Mouse (Mus musculus) megakaryocyte, adult 5-6 weeks (primary cell): ENCODE results near the gene Tgfb3. TPM values are rescaled to one million over a fixed set of nuclear protein-coding genes. Genes with fewer than 3 reads are reported as not detected.

Source experiments
- ATAC-seq: 2 replicates; pipeline ENCODE4 v1.8.0; 2016; ENCODE audit warnings: mild to moderate bottlenecking, inconsistent platforms; ENCODE audit not compliant: poor library complexity, severe bottlenecking
- total RNA-seq, 2 experiments: library from RNA; stranded (forward) in 1 of 2; stranded (reverse) in 1 of 2; fragments of 153-499, 151-499 nt in 1 of 2; fragments of 221-1000, 200-1000 nt in 1 of 2; gene quantifications; 2 replicates each; pipeline versions ENCODE4 v1.2.3 to v1.2.4; 2015 to 2017

The Tgfb3 gene
- total RNA-seq, 2 experiments from 2014 or later: not detected

- no peak for ATAC-seq
Observed at GRCm38 (mm10) chr12:86036368-86037166, 42.3 kb downstream of the Tgfb3 start.

GRCm38 (mm10) chr12:86035586-86035985 lies 43.3 kb downstream of the Tgfb3 start:
- ATAC-seq: no peak

- no peak for ATAC-seq
Observed at GRCm38 (mm10) chr12:86030932-86031331, 47.9 kb downstream of the Tgfb3 start.

GRCm38 (mm10) chr12:86027747-86028146 lies 51.1 kb downstream of the Tgfb3 start:
- ATAC-seq: no peak

- no peak for ATAC-seq
Observed at GRCm38 (mm10) chr12:86027000-86027399, 51.8 kb downstream of the Tgfb3 start.

GRCm38 (mm10) chr12:86025480-86025879 lies 53.4 kb downstream of the Tgfb3 start:
- ATAC-seq: no peak

- no peak for ATAC-seq
Observed at GRCm38 (mm10) chr12:86024426-86024825, 54.4 kb downstream of the Tgfb3 start.

- ATAC-seq: no peak
Observed at GRCm38 (mm10) chr12:86023081-86023871, 55.6 kb downstream of the Tgfb3 start.

- no peak for ATAC-seq
Observed at GRCm38 (mm10) chr12:86022282-86022984, 56.4 kb downstream of the Tgfb3 start.

GRCm38 (mm10) chr12:86021583-86021982 lies 57.3 kb downstream of the Tgfb3 start:
- no peak for ATAC-seq

GRCm38 (mm10) chr12:86017360-86017759 lies 61.5 kb downstream of the Tgfb3 start:
- ATAC-seq: no peak

- no peak for ATAC-seq
Observed at GRCm38 (mm10) chr12:86015114-86015513, 63.7 kb downstream of the Tgfb3 start.

GRCm38 (mm10) chr12:86014621-86015020 lies 64.2 kb downstream of the Tgfb3 start:
- ATAC-seq: no peak

GRCm38 (mm10) chr12:86014174-86014573 lies 64.7 kb downstream of the Tgfb3 start:
- no peak for ATAC-seq

GRCm38 (mm10) chr12:86012195-86012594 lies 66.6 kb downstream of the Tgfb3 start:
- no peak for ATAC-seq

GRCm38 (mm10) chr12:86010656-86011055 lies 68.2 kb downstream of the Tgfb3 start:
- ATAC-seq: no peak

- ATAC-seq: no peak
Observed at GRCm38 (mm10) chr12:86007377-86007776, 71.5 kb downstream of the Tgfb3 start.
